Mouse (Mus musculus) skeletal muscle tissue, adult 2 months (tissue): ENCODE results near the gene Mt4.

Experiments used
- DNase-seq: peaks from one replicate; pipeline ENCODE4 v3.0.0-alpha.2; 2012; ENCODE audit warnings: low read depth, low spot score

Gene Mt4

DNA sequence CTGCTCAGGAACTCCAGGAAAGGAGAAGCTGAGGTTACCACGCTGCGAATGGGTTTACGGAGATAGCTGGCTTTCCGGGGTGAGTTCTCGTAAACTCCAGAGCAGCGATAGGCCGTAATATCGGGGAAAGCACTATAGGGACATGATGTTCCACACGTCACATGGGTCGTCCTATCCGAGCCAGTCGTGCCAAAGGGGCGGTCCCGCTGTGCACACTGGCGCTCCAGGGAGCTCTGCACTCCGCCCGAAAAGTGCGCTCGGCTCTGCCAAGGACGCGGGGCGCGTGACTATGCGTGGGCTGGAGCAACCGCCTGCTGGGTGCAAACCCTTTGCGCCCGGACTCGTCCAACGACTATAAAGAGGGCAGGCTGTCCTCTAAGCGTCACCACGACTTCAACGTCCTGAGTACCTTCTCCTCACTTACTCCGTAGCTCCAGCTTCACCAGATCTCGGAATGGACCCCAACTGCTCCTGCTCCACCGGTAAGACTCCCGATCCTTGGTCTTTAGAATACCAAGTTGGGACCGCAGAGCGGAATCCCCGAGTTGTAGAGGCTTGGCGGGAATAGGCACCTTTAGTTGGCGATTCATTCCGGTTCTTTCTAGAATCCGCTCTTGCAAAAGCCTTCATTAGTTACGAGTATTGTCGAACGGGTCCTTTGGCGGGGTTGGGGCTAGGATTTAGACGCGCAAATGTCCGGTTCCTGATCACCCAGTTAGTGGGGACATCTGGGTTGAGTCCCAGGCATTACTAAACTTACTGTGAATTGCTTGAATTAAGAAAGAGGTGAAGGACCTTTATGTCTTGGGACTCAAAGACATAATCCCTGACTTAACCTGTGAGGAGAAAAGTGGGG, 42.1 kb downstream of the Mt4 start, which contains the start of gene Mt1:
TSS of gene Mt1 (plus strand) at position 226 of the 856 bp plus-strand sequence.
- DNase-seq, result peak; percentile 96

- no peak for DNase-seq
These were observed 42.9 kb downstream of the Mt4 start for GRCm38 (mm10) chr8:94179713-94180560.

DNA sequence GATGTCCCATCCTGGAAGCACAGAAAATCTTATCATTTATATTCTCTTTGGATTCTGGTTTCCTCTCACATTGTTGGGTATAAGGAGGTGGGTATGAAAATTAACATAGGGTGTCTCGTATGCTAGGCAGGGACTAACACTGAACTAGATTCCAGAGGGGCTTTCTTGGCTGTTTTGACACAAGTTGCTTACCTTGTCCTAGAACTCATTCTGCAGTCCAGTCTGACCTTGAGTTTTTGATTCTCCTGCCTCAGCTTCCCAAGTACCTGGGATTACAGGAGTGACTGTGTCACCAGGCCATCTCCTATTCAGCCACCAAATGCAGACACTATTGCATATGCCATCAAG, 43.5 kb downstream of the Mt4 start:
- DNase-seq, result no peak

GRCm38 (mm10) chr8:94182055-94182929, 45.3 kb downstream of the Mt4 start:
- DNase-seq, result no peak

DNA sequence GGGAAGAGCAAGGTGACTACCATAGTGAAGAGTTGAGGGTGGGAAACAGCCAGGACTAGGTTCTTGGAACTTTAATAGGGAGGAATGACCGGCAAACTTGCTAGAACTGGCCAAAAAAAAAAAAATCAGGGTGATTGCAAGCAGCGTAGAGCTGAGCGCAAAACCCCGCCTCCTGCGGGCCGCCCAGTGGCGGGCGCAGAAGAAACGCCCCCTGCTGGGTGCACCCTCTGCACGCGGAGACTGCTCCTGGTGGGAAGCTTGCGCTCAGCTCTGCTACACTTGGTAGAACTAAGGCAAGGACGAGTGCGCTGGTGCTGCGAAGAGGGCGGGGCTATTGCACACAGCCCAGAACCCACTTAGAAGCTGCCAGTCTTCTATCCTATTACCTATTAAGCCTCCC, 46.1 kb downstream of the Mt4 start:
- DNase-seq, result peak; percentile 80

DNA sequence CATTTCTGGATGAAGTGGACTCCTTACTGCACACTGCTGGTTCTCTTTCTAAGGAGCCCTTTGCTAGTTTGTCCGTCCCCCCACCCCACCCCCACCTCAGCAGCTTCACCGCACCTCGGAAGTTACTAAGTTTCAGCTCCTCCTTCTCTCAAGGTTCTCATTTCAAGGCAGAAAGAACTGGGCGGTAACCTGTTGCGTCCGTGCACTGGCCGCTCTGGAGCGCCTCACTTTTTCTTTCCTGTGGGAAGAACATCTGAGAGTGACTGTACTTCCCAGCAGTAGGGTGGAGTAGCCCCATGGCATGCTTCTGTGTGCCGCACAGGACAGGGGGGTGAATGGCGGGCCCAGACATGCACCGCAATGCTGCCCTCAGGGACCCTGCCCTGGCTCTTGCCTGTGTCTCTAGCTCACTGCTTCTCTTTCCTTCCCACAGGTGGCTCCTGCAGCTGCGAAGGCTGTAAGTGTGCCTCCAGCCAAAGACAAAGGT, 47.4 kb downstream of the Mt4 start:
- no peak for DNase-seq

DNA sequence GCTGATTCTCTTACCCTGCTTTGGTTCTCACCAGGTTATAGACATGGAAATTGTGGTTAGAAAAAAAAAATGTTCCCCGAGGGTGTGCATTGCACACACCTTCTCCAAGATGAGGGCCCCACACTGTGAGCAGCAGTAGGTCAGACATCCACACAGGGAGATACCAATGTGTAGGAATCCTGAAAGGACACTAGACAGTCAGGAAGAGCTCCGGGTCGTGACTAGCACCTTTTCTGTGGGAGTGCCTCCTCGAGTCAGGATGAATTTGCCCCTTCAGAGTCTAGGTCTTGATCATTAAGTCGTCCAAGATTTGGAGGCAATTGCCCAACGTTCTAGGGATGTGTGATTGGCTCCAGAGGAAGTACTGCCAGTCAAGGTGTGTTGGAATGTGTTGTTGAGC, 48.8 kb downstream of the Mt4 start:
- DNase-seq, result no peak

DNA sequence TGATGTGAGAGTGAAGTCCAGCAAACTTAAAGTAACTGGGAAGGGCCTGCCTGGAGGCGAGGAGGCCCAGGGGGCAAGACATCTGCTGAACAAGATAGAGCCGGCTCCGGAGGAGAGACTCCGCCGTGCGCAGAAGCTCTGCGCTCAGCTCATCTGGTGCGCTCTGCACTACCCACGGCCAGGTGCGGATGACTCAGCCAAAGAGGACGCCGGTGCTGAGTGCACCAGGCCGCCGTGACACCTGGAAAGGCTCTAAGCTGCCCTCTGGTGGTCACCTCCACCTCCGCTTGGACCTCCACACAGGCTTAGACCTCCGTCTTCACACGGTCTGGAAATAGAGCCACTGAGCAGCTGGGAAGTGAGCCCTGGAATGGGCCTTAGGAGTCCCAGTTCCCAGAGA, 49.5 kb downstream of the Mt4 start:
- peak; percentile 68 for DNase-seq

- DNase-seq, result no peak
These were observed 50.4 kb downstream of the Mt4 start for GRCm38 (mm10) chr8:94187290-94188002.
